In the genomic region with DNA sequence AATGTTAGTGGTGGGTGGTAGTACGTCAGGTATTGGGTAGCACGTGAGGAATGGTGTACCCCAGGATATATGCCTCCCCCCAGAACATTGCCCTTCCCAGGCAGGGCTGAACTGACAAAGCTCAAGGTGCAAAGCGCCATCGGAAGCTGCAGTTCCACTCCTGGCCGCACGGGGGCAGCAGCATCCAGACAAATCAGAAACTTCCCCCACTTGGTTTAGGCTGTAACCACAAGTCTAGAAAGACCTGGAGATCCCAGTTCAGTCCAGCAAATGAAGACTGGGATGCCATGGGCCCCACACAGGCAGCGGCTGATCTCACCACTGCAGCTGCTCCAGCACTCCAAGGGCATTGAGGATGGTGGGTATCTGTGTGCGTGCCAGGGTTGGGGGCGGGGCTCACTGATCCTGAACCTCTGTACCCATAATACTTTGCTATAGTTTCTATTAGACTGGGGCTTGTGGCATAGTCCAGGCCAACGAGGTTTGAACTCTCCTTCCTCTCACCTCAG, we compare ENCODE assay signal across 9 mouse cellular contexts. TPM values are rescaled to one million over a fixed set of nuclear protein-coding genes. Genes with fewer than 3 reads are reported as not detected.
DNase-seq lines count a peak whose midpoint lies in the region; ATAC-seq and TF ChIP-seq lines count a peak whose summit lies in the region.
"Had no signal": no experiment of that assay in that cellular context is flagged by ENCODE, and none has a peak within 500 bp of the region (broad histone marks: within the 10 kb centered on the region; RNA-seq: fewer than 3 reads in every experiment).

No protein-coding gene starts in this region.

- ATAC-seq in forebrain, embryonic 13.5 days: peak; percentile 86
- peak; percentile 73 for ATAC-seq in heart, postnatal 0 days (ENCODE audit: insufficient read depth, low read depth)
- peak; percentile 66 for ATAC-seq in neutrophil, adult 5-6 weeks (ENCODE audit: extremely low read depth, insufficient number of reproducible peaks, low FRiP score, poor library complexity, severe bottlenecking)

- H3K4me3 ChIP-seq in forebrain, embryonic 13.5 days: no peak overlapping the region
- H3K4me3 ChIP-seq in heart, postnatal 0 days (ENCODE audit: low read depth, low read length): no peak overlapping the region
- H3K4me3 ChIP-seq: liver, embryonic 15.5 days had no signal

- peak overlapping the region; percentile 7; the same call in 1 of the 2 replicates for H3K27ac ChIP-seq in forebrain, embryonic 13.5 days
- peak overlapping the region; percentile 27; the same call in 1 of the 2 replicates for H3K27ac ChIP-seq in heart, postnatal 0 days (ENCODE audit: low read depth)
- H3K27ac ChIP-seq: liver, embryonic 15.5 days had no signal

- peak; percentile 97 for TF ChIP-seq CTCF in heart, postnatal 0 days (IDR thresholded peaks at IDR 0.05; ENCODE audit: low read depth)

- H3K36me3 ChIP-seq in forebrain, embryonic 13.5 days (ENCODE audit: poor library complexity, severe bottlenecking): peaks cover 39% of the 10 kb centered on the region
- H3K36me3 ChIP-seq in heart, postnatal 0 days (replicated peaks; ENCODE audit: control insufficient read depth, insufficient read depth, low read length): peaks cover 26% of the 10 kb centered on the region

- WGBS in forebrain, embryonic 13.5 days: 14% methylated on average over 10 of the region's 10 CpGs
- 16% methylated on average over 10 of the region's 10 CpGs for WGBS in heart, postnatal 0 days

- peak; percentile 79 for DNase-seq in ES-CJ7 (ENCODE audit: low read depth, low spot score)
- DNase-seq in c-Kit-positive CD71-positive TER-119-positive erythroid progenitor cells, embryonic 14.5 days (ENCODE audit: low spot score): peak; percentile 69
- DNase-seq in heart, postnatal 0 days (ENCODE audit: low spot score): peak; percentile 72
- DNase-seq in kidney, postnatal 36 days: peak; percentile 75 to 91
- peak; percentile 72 to 79 for DNase-seq in lung, adult 18-20 months
- peak; percentile 67 for DNase-seq in thymus, postnatal 0 days (ENCODE audit: low spot score)

- peaks cover 5% of the 10 kb centered on the region; the same call in 1 of the 2 replicates for H3K4me1 ChIP-seq in forebrain, embryonic 13.5 days
- H3K4me1 ChIP-seq in heart, postnatal 0 days (ENCODE audit: control insufficient read depth, insufficient read depth): no peaks in the 10 kb centered on the region

- H3K27me3 ChIP-seq in forebrain, embryonic 13.5 days: no peaks in the 10 kb centered on the region
- H3K27me3 ChIP-seq in heart, postnatal 0 days (ENCODE audit: control insufficient read depth, insufficient read depth, low read length): no peaks in the 10 kb centered on the region
- H3K27me3 ChIP-seq: liver, embryonic 15.5 days had no signal

- no peak for TF ChIP-seq EP300 in heart, postnatal 0 days (IDR thresholded peaks at IDR 0.05; ENCODE audit: low read depth)

- no peaks in the 10 kb centered on the region for H3K9me3 ChIP-seq in forebrain, embryonic 13.5 days (replicated peaks)
- no peaks in the 10 kb centered on the region for H3K9me3 ChIP-seq in heart, postnatal 0 days (replicated peaks; ENCODE audit: control insufficient read depth, low read length)
- H3K9me3 ChIP-seq: liver, embryonic 15.5 days had no signal

- H3K4me2 ChIP-seq in forebrain, embryonic 13.5 days: no peak overlapping the region
- H3K4me2 ChIP-seq in heart, postnatal 0 days (ENCODE audit: low read depth, low read length): no peak overlapping the region
- H3K4me2 ChIP-seq: liver, embryonic 15.5 days had no signal

- H3K9ac ChIP-seq in forebrain, embryonic 13.5 days: no peak overlapping the region
- H3K9ac ChIP-seq in heart, postnatal 0 days (replicated peaks; ENCODE audit: low read depth, low read length): no peak overlapping the region
- H3K9ac ChIP-seq: liver, embryonic 15.5 days had no signal

RNA-seq across cellular contexts. Expression of gene Ctrc, which starts 11.3 kb away (rescaled TPM):
- not detected in 2 replicates for polyA plus RNA-seq in forebrain, embryonic 13.5 days (2015; fragmentation: Nextera tagmentation; extraction: Ambion mirVana)
- not detected in 2 replicates for total RNA-seq in heart, postnatal 0 days (2014; rRNA removed; ENCODE audit: low replicate concordance)
- polyA plus RNA-seq in heart, postnatal 0 days (2015; fragmentation: Nextera tagmentation; extraction: Ambion mirVana): not detected in 2 replicates
- total RNA-seq in neutrophil, adult 5-6 weeks (2017): not detected in 2 replicates
- polyA plus RNA-seq in thymus, postnatal 0 days (2015; fragmentation: Nextera tagmentation; extraction: Ambion mirVana): 0.30 TPM in 1 of 2 replicates, not detected in the other
- polyA plus RNA-seq: liver, embryonic 15.5 days had no signal

RNA-seq across cellular contexts. Expression of gene Efhd2, which starts 17.2 kb away (rescaled TPM):
- polyA plus RNA-seq in forebrain, embryonic 13.5 days (2015; fragmentation: Nextera tagmentation; extraction: Ambion mirVana): 85.2 and 86.3 TPM in 2 replicates
- 42.7 and 42.9 TPM in 2 replicates for total RNA-seq in heart, postnatal 0 days (2014; rRNA removed; ENCODE audit: low replicate concordance)
- 54.5 and 56.9 TPM in 2 replicates for polyA plus RNA-seq in heart, postnatal 0 days (2015; fragmentation: Nextera tagmentation; extraction: Ambion mirVana)
- 84.2 and 88.8 TPM in 2 replicates for total RNA-seq in neutrophil, adult 5-6 weeks (2017)
- 88.4 and 90.4 TPM in 2 replicates for polyA plus RNA-seq in thymus, postnatal 0 days (2015; fragmentation: Nextera tagmentation; extraction: Ambion mirVana)

RNA-seq across cellular contexts. Expression of gene Cela2a, which starts 31.5 kb away (rescaled TPM):
- 0.15 TPM in 1 of 2 replicates, not detected in the other for polyA plus RNA-seq in forebrain, embryonic 13.5 days (2015; fragmentation: Nextera tagmentation; extraction: Ambion mirVana)
- 2.1 TPM in 1 of 2 replicates, not detected in the other for total RNA-seq in heart, postnatal 0 days (2014; rRNA removed; ENCODE audit: low replicate concordance)
- 0.20 and 0.21 TPM in 2 replicates for polyA plus RNA-seq in heart, postnatal 0 days (2015; fragmentation: Nextera tagmentation; extraction: Ambion mirVana)
- not detected in 2 replicates for total RNA-seq in neutrophil, adult 5-6 weeks (2017)
- 0.12 and 0.13 TPM in 2 replicates for polyA plus RNA-seq in thymus, postnatal 0 days (2015; fragmentation: Nextera tagmentation; extraction: Ambion mirVana)
